Mouse (Mus musculus): ENCODE results near the gene Fga. TPM values are rescaled to one million over a fixed set of nuclear protein-coding genes. Genes with fewer than 3 reads are reported as not detected.

The Fga gene
- polyA plus RNA-seq, 1 experiment from 2014 or later = not detected

GRCm38 (mm10) chr3:83033801-83034200, 7.9 kb downstream of the Fga start:
- 78% methylated on average over 8 of the region's 8 CpGs for WGBS
- no peaks in the 10 kb centered on the region for H3K27me3 ChIP-seq (ENCODE audit: insufficient read depth, poor library complexity, severe bottlenecking)
- no peak for DNase-seq (ENCODE audit: low spot score)
- H3K4me3 ChIP-seq = no peak overlapping the region
- H3K27ac ChIP-seq = no peak overlapping the region
- no peaks in the 10 kb centered on the region for H3K9me3 ChIP-seq
- H3K4me1 ChIP-seq (replicated peaks) = peaks cover 5% of the 10 kb centered on the region; the same call in 1 of the 2 replicates
- no peaks in the 10 kb centered on the region for H3K36me3 ChIP-seq

- DNase-seq (ENCODE audit: low spot score) = no peak
- H3K27me3 ChIP-seq (ENCODE audit: insufficient read depth, poor library complexity, severe bottlenecking) = no peaks in the 10 kb centered on the region
- no peak overlapping the region for H3K27ac ChIP-seq
- no peaks in the 10 kb centered on the region for H3K36me3 ChIP-seq
- no peaks in the 10 kb centered on the region for H3K4me1 ChIP-seq (replicated peaks)
- H3K4me3 ChIP-seq = no peak overlapping the region
- WGBS = 78% methylated on average over 2 of the region's 2 CpGs
- no peaks in the 10 kb centered on the region for H3K9me3 ChIP-seq
Measured at GRCm38 (mm10) chr3:83038865-83039264, 13.0 kb downstream of the Fga start.

- H3K4me3 ChIP-seq = no peak overlapping the region
- no peaks in the 10 kb centered on the region for H3K27me3 ChIP-seq (ENCODE audit: insufficient read depth, poor library complexity, severe bottlenecking)
- H3K36me3 ChIP-seq = no peaks in the 10 kb centered on the region
- H3K27ac ChIP-seq = no peak overlapping the region
- DNase-seq (ENCODE audit: low spot score) = no peak
- WGBS = 78% methylated on average over 4 of the region's 4 CpGs
- no peaks in the 10 kb centered on the region for H3K9me3 ChIP-seq
- no peaks in the 10 kb centered on the region for H3K4me1 ChIP-seq (replicated peaks)
Measured at GRCm38 (mm10) chr3:83039666-83040065, 13.8 kb downstream of the Fga start.

DNA sequence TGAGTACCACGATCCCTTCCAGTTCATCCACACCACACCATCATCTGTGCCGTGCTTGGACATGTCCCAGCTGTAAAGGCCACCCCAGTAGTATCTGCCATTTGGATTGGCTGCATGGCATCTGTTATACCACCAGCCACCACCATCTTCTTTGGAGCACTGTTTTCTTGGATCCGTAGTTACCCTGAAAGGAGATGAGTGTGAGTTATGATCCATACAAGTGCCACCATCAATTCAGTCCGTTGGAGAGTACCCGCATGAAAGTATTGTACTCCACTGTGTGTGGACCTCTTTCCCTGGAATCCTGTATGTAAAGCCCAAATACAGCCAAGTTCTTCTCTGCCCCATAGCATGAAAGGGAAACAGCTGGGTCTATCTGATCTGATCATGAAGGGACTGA, 16.6 kb downstream of the Fga start:
- no peaks in the 10 kb centered on the region for H3K9me3 ChIP-seq
- no peaks in the 10 kb centered on the region for H3K27me3 ChIP-seq (ENCODE audit: insufficient read depth, poor library complexity, severe bottlenecking)
- H3K4me3 ChIP-seq = no peak overlapping the region
- no peaks in the 10 kb centered on the region for H3K4me1 ChIP-seq (replicated peaks)
- WGBS = 93% methylated on average over 5 of the region's 5 CpGs
- no peaks in the 10 kb centered on the region for H3K36me3 ChIP-seq
- DNase-seq (ENCODE audit: low spot score) = no peak
- no peak overlapping the region for H3K27ac ChIP-seq

GRCm38 (mm10) chr3:83046649-83047048, 20.8 kb downstream of the Fga start:
- Histone ChIP-seq H3K27me3 (ENCODE audit: insufficient read depth, poor library complexity, severe bottlenecking) (no peaks in the 10 kb centered on the region), H3K4me1 (replicated peaks) (no peaks in the 10 kb centered on the region), H3K4me3 (no peak overlapping the region), H3K9me3 (no peaks in the 10 kb centered on the region), H3K27ac (no peak overlapping the region), H3K36me3 (no peaks in the 10 kb centered on the region)
- no peak for DNase-seq (ENCODE audit: low spot score)
- 88% methylated on average over 11 of the region's 11 CpGs for WGBS

DNA sequence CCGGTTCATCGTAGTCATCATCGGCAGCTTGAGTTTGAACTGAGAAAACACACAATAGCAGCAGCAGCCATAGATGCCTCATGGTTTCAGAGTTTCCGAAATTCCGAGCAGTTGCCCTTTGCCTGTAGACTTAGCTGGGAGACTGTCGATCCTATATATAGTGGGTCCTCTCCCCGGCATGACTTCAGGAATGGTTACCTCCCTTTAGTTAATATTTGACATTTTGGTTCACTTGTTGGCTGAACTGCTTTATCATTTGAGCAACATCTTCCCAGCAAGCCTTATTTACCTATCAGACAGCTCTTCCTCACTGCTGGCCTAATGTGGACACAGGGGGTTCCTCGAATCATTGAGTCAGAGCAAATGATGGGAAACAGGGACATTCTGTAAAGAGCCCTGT, 23.8 kb downstream of the Fga start, which contains the start of gene Fgb:
Gene Fgb (minus strand): TSS at position 184 of the 400 bp plus-strand sequence.
- Histone ChIP-seq H3K4me1 (replicated peaks) (no peaks in the 10 kb centered on the region), H3K9me3 (no peaks in the 10 kb centered on the region), H3K4me3 (no peak within 1 kb of the TSS), H3K27me3 (ENCODE audit: insufficient read depth, poor library complexity, severe bottlenecking) (no peaks in the 10 kb centered on the region), H3K36me3 (no peaks in the 10 kb centered on the region), H3K27ac (no peak within 1 kb of the TSS)
- WGBS = 87% methylated on average over 8 of the region's 8 CpGs
- no peak for DNase-seq (ENCODE audit: low spot score)

DNA sequence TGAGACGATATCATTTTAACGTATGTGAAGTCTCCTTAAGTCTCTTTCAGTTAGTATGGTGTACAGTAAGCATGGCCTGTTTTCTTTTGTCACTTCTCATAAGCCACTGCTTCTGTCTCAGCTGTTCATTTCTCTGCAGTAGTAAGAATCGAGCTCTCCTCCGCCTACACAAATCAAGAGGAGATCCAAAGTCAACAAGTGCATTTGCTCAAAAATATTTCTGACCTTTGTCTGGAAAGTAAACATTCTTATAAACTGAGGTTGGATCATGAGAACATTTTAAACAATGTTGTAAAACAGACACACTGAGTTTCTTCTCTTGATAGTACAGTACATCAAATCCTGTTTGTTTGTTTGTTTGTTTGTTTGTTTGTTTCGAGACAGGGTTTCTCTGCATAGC, 24.8 kb downstream of the Fga start:
- Histone ChIP-seq H3K27me3 (ENCODE audit: insufficient read depth, poor library complexity, severe bottlenecking) (no peaks in the 10 kb centered on the region), H3K9me3 (no peaks in the 10 kb centered on the region), H3K36me3 (no peaks in the 10 kb centered on the region), H3K4me1 (replicated peaks) (no peaks in the 10 kb centered on the region), H3K4me3 (no peak overlapping the region), H3K27ac (no peak overlapping the region)
- 83% methylated on average over 5 of the region's 5 CpGs for WGBS
- DNase-seq (ENCODE audit: low spot score) = no peak

- no peak overlapping the region for H3K27ac ChIP-seq
- no peak for DNase-seq (ENCODE audit: low spot score)
- WGBS = 86% methylated on average over 5 of the region's 5 CpGs
- no peaks in the 10 kb centered on the region for H3K9me3 ChIP-seq
- H3K36me3 ChIP-seq = peaks cover 6% of the 10 kb centered on the region
- no peaks in the 10 kb centered on the region for H3K27me3 ChIP-seq (ENCODE audit: insufficient read depth, poor library complexity, severe bottlenecking)
- H3K4me3 ChIP-seq = no peak overlapping the region
- H3K4me1 ChIP-seq (replicated peaks) = peaks cover 11% of the 10 kb centered on the region
Measured at GRCm38 (mm10) chr3:83052102-83052501, 26.2 kb downstream of the Fga start.

GRCm38 (mm10) chr3:83053126-83053525, 27.2 kb downstream of the Fga start:
- no peak for DNase-seq (ENCODE audit: low spot score)
- H3K36me3 ChIP-seq = peaks cover 16% of the 10 kb centered on the region
- no peak overlapping the region for H3K4me3 ChIP-seq
- WGBS = 88% methylated on average over 7 of the region's 7 CpGs
- peaks cover 11% of the 10 kb centered on the region for H3K4me1 ChIP-seq (replicated peaks)
- no peak overlapping the region for H3K27ac ChIP-seq
- no peaks in the 10 kb centered on the region for H3K27me3 ChIP-seq (ENCODE audit: insufficient read depth, poor library complexity, severe bottlenecking)
- H3K9me3 ChIP-seq = no peaks in the 10 kb centered on the region

GRCm38 (mm10) chr3:83053758-83054157, 27.9 kb downstream of the Fga start:
- 35% methylated on average over 10 of the region's 10 CpGs for WGBS
- Histone ChIP-seq H3K9me3 (no peaks in the 10 kb centered on the region), H3K27me3 (ENCODE audit: insufficient read depth, poor library complexity, severe bottlenecking) (no peaks in the 10 kb centered on the region), H3K4me1 (replicated peaks) (peaks cover 11% of the 10 kb centered on the region), H3K4me3 (no peak overlapping the region), H3K36me3 (peaks cover 23% of the 10 kb centered on the region), H3K27ac (no peak overlapping the region)
- DNase-seq (ENCODE audit: low spot score) = peak; percentile 11

GRCm38 (mm10) chr3:83054759-83055158, 28.9 kb downstream of the Fga start:
- Histone ChIP-seq H3K4me1 (replicated peaks) (peaks cover 11% of the 10 kb centered on the region), H3K27me3 (ENCODE audit: insufficient read depth, poor library complexity, severe bottlenecking) (no peaks in the 10 kb centered on the region), H3K36me3 (peaks cover 33% of the 10 kb centered on the region), H3K4me3 (peak overlapping the region; percentile 81), H3K27ac (peak overlapping the region; percentile 87; the same call in 1 of the 2 replicates), H3K9me3 (no peaks in the 10 kb centered on the region)
- no peak for DNase-seq (ENCODE audit: low spot score)
- whole genome bisulfite sequencing = 33% methylated on average over 13 of the region's 13 CpGs

GRCm38 (mm10) chr3:83055281-83056038, 29.6 kb downstream of the Fga start, which contains the start of gene Plrg1:
Gene Plrg1, plus strand, starts transcription at chr3:83055522.
- peak; percentile 99 for DNase-seq (ENCODE audit: low spot score)
- Histone ChIP-seq H3K4me1 (replicated peaks) (peaks cover 11% of the 10 kb centered on the region), H3K27ac (peak within 1 kb of the TSS; percentile 87), H3K36me3 (peaks cover 40% of the 10 kb centered on the region), H3K9me3 (no peaks in the 10 kb centered on the region), H3K27me3 (ENCODE audit: insufficient read depth, poor library complexity, severe bottlenecking) (no peaks in the 10 kb centered on the region), H3K4me3 (peak within 1 kb of the TSS; percentile 81)
- WGBS = under 1% methylated on average over 61 of the region's 61 CpGs

GRCm38 (mm10) chr3:83057046-83057445, 31.2 kb downstream of the Fga start:
- WGBS = 87% methylated on average over 2 of the region's 2 CpGs

More at GRCm38 (mm10) chr3:83057046-83057445, 31.2 kb downstream of the Fga start:
- Histone ChIP-seq H3K27me3 (ENCODE audit: insufficient read depth, poor library complexity, severe bottlenecking) (no peaks in the 10 kb centered on the region), H3K4me3 (no peak overlapping the region; the same call in 1 of the 2 replicates), H3K36me3 (peaks cover 56% of the 10 kb centered on the region), H3K9me3 (no peaks in the 10 kb centered on the region), H3K4me1 (replicated peaks) (peaks cover 11% of the 10 kb centered on the region), H3K27ac (no peak overlapping the region)
- no peak for DNase-seq (ENCODE audit: low spot score)

Data from hindbrain, embryonic 10.5 days (tissue).